ENCODE assay signal across 11 mouse cellular contexts in genomic region chr9:91654071-91654470, GRCm38 (mm10).
DNase-seq lines count a peak whose midpoint lies in the region.
"Had no signal": no experiment of that assay in that cellular context is flagged by ENCODE, and none has a peak within 500 bp of the region (broad histone marks: within the 10 kb centered on the region; RNA-seq: fewer than 3 reads in every experiment).

No protein-coding gene starts in this region.

- peak; percentile 24 for DNase-seq in embryo, embryonic 10 days (ENCODE audit: low spot score)
- DNase-seq in embryo, embryonic 9.5 days (ENCODE audit: extremely low spot score): no peak
- DNase-seq in layer of hippocampus, adult 11-12 months (ENCODE audit: low spot score): peak; percentile 3
- DNase-seq in layer of hippocampus, postnatal 25 days (ENCODE audit: extremely low spot score in 1 of 2, low spot score in 1 of 2): no peak
- DNase-seq in Muller cell, postnatal 12 days (ENCODE audit: inconsistent ontology term): peak; percentile 8
- DNase-seq in cerebellum, postnatal 25 days: peak; percentile 17 to 48
- DNase-seq in gastrocnemius, adult 18-20 months (ENCODE audit: low spot score): no peak
- no peak for DNase-seq in adrenal gland, postnatal 10 days
- DNase-seq: adrenal gland, adult 2 months; B cell, adult 2 months; thymus, adult 18-20 months had no signal

Comparison
In these comparisons a context has a peak if more than half of its experiments do, and no peak if none do; other contexts are left out.
1. DNase-seq: peak in embryo, embryonic 10 days (single experiment), layer of hippocampus, adult 11-12 months (single experiment), Muller cell, postnatal 12 days (single experiment) and cerebellum, postnatal 25 days (2 of 2); none in embryo, embryonic 9.5 days (single experiment), layer of hippocampus, postnatal 25 days (0 of 2), gastrocnemius, adult 18-20 months (single experiment) and adrenal gland, postnatal 10 days (single experiment).